Mouse (Mus musculus): Measurements from ENCODE around the gene Ros1. TPM values are rescaled to one million over a fixed set of nuclear protein-coding genes. Genes with fewer than 3 reads are reported as not detected.
A peak's percentile ranks its signal among the peaks of the same experiment; 100 is the strongest.

Ros1 gene
- polyA plus RNA-seq, 2 experiments, result 0.01 TPM; not detected in 1

- Histone ChIP-seq H3K9ac (ENCODE audit: low read depth, low read length, severe bottlenecking) (no peak overlapping the region), H3K4me3 (replicated peaks; ENCODE audit: low read length) (peak overlapping the region; percentile 49), H3K4me1 (ENCODE audit: control insufficient read depth, insufficient read depth, low read length) (peaks cover 6% of the 10 kb centered on the region; the same call in 1 of the 2 replicates), H3K27ac (replicated peaks; ENCODE audit: low read depth, low read length) (no peak overlapping the region), H3K27me3 (ENCODE audit: control insufficient read depth, insufficient read depth, low read length) (peaks cover 93% of the 10 kb centered on the region), H3K36me3 (ENCODE audit: control insufficient read depth, insufficient read depth, low read length) (no peaks in the 10 kb centered on the region), H3K4me2 (replicated peaks; ENCODE audit: low read depth, low read length, severe bottlenecking) (no peak overlapping the region), H3K9me3 (ENCODE audit: control insufficient read depth, low read length) (no peaks in the 10 kb centered on the region)
- no peak for TF ChIP-seq POLR2A (IDR thresholded peaks at IDR 0.05; ENCODE audit: borderline replicate concordance, extremely low read depth, insufficient read depth, insufficient read length)
- WGBS, result 0% methylated on average over 1 of the region's 1 CpGs
- DNase-seq (ENCODE audit: low spot score), result no peak
- ATAC-seq (ENCODE audit: low FRiP score, low read depth), result no peak
Measured at GRCm38 (mm10) chr10:52025291-52025690, 169.8 kb downstream of the Ros1 start.

- H3K9ac ChIP-seq (ENCODE audit: low read depth, low read length, severe bottlenecking), result no peak overlapping the region
- H3K27ac ChIP-seq (replicated peaks; ENCODE audit: low read depth, low read length), result no peak overlapping the region
- no peaks in the 10 kb centered on the region for H3K36me3 ChIP-seq (ENCODE audit: control insufficient read depth, insufficient read depth, low read length)
- peaks cover 90% of the 10 kb centered on the region for H3K27me3 ChIP-seq (ENCODE audit: control insufficient read depth, insufficient read depth, low read length)
- no peaks in the 10 kb centered on the region for H3K9me3 ChIP-seq (ENCODE audit: control insufficient read depth, low read length)
- 17% methylated on average over 2 of the region's 2 CpGs for WGBS
- ATAC-seq (ENCODE audit: low FRiP score, low read depth) (no peak), DNase-seq (ENCODE audit: low spot score) (no peak)
- no peak for TF ChIP-seq POLR2A (IDR thresholded peaks at IDR 0.05; ENCODE audit: borderline replicate concordance, extremely low read depth, insufficient read depth, insufficient read length)
- H3K4me2 ChIP-seq (replicated peaks; ENCODE audit: low read depth, low read length, severe bottlenecking), result no peak overlapping the region
- peak overlapping the region; percentile 49 for H3K4me3 ChIP-seq (replicated peaks; ENCODE audit: low read length)
- H3K4me1 ChIP-seq (ENCODE audit: control insufficient read depth, insufficient read depth, low read length), result 0 out of 2 replicates have a peak, but pooled peaks cover 6% of the 10 kb centered on the region
Measured at GRCm38 (mm10) chr10:52024053-52024410, 171.0 kb downstream of the Ros1 start.

- no peak for TF ChIP-seq POLR2A (IDR thresholded peaks at IDR 0.05; ENCODE audit: borderline replicate concordance, extremely low read depth, insufficient read depth, insufficient read length)
- Histone ChIP-seq H3K4me2 (replicated peaks; ENCODE audit: low read depth, low read length, severe bottlenecking) (peak overlapping the region; percentile 93), H3K4me1 (ENCODE audit: control insufficient read depth, insufficient read depth, low read length) (0 out of 2 replicates have a peak, but pooled peaks cover 6% of the 10 kb centered on the region), H3K36me3 (ENCODE audit: control insufficient read depth, insufficient read depth, low read length) (no peaks in the 10 kb centered on the region), H3K9me3 (ENCODE audit: control insufficient read depth, low read length) (no peaks in the 10 kb centered on the region), H3K27me3 (ENCODE audit: control insufficient read depth, insufficient read depth, low read length) (peaks cover 85% of the 10 kb centered on the region), H3K4me3 (replicated peaks; ENCODE audit: low read length) (peak overlapping the region; percentile 49), H3K27ac (replicated peaks; ENCODE audit: low read depth, low read length) (no peak overlapping the region), H3K9ac (ENCODE audit: low read depth, low read length, severe bottlenecking) (no peak overlapping the region)
- DNase-seq (ENCODE audit: low spot score) (no peak), ATAC-seq (ENCODE audit: low FRiP score, low read depth) (no peak)
- WGBS, result 4% methylated on average over 17 of the region's 17 CpGs
Measured at GRCm38 (mm10) chr10:52023213-52024052, 171.6 kb downstream of the Ros1 start.

GRCm38 (mm10) chr10:52022413-52023212 lies 172.4 kb downstream of the Ros1 start, which contains the start of gene Vgll2:
Gene Vgll2 (plus strand): TSS chr10:52022502.
- ATAC-seq (ENCODE audit: low FRiP score, low read depth) (peak; percentile 88), DNase-seq (ENCODE audit: low spot score) (peak; percentile 43)
- peak within 1 kb of the TSS; percentile 93 for H3K4me2 ChIP-seq (replicated peaks; ENCODE audit: low read depth, low read length, severe bottlenecking)
- peaks cover 76% of the 10 kb centered on the region for H3K27me3 ChIP-seq (ENCODE audit: control insufficient read depth, insufficient read depth, low read length)
- H3K4me1 ChIP-seq (ENCODE audit: control insufficient read depth, insufficient read depth, low read length), result 0 out of 2 replicates have a peak, but pooled peaks cover 4% of the 10 kb centered on the region
- under 1% methylated on average over 57 of the region's 60 CpGs for WGBS
- TF ChIP-seq POLR2A (IDR thresholded peaks at IDR 0.05; ENCODE audit: borderline replicate concordance, extremely low read depth, insufficient read depth, insufficient read length), result no peak
- no peak within 1 kb of the TSS for H3K27ac ChIP-seq (replicated peaks; ENCODE audit: low read depth, low read length)
- H3K9me3 ChIP-seq (ENCODE audit: control insufficient read depth, low read length), result no peaks in the 10 kb centered on the region
- no peaks in the 10 kb centered on the region for H3K36me3 ChIP-seq (ENCODE audit: control insufficient read depth, insufficient read depth, low read length)
- H3K9ac ChIP-seq (ENCODE audit: low read depth, low read length, severe bottlenecking), result peak within 1 kb of the TSS; percentile 40; the same call in 1 of the 2 replicates
- H3K4me3 ChIP-seq (replicated peaks; ENCODE audit: low read length), result peak within 1 kb of the TSS; percentile 49

- H3K9ac ChIP-seq (ENCODE audit: low read depth, low read length, severe bottlenecking), result peak overlapping the region; percentile 40; the same call in 1 of the 2 replicates
- DNase-seq (ENCODE audit: low spot score), result no peak
- 1% methylated on average over 15 of the region's 15 CpGs for WGBS
Measured at GRCm38 (mm10) chr10:52021736-52022394, 173.2 kb downstream of the Ros1 start.

More at GRCm38 (mm10) chr10:52021736-52022394, 173.2 kb downstream of the Ros1 start:
- Histone ChIP-seq H3K4me2 (replicated peaks; ENCODE audit: low read depth, low read length, severe bottlenecking) (peak overlapping the region; percentile 93), H3K27ac (replicated peaks; ENCODE audit: low read depth, low read length) (no peak overlapping the region), H3K4me3 (replicated peaks; ENCODE audit: low read length) (peak overlapping the region; percentile 49), H3K36me3 (ENCODE audit: control insufficient read depth, insufficient read depth, low read length) (no peaks in the 10 kb centered on the region), H3K4me1 (ENCODE audit: control insufficient read depth, insufficient read depth, low read length) (0 out of 2 replicates have a peak, but pooled peaks cover 3% of the 10 kb centered on the region), H3K9me3 (ENCODE audit: control insufficient read depth, low read length) (no peaks in the 10 kb centered on the region), H3K27me3 (ENCODE audit: control insufficient read depth, insufficient read depth, low read length) (peaks cover 69% of the 10 kb centered on the region)
- ATAC-seq (ENCODE audit: low FRiP score, low read depth), result peak; percentile 45
- no peak for TF ChIP-seq POLR2A (IDR thresholded peaks at IDR 0.05; ENCODE audit: borderline replicate concordance, extremely low read depth, insufficient read depth, insufficient read length)

All from limb, embryonic 14.5 days (tissue).